Mouse (Mus musculus) E14TG2a.4 (cell line): ENCODE results near the gene Ninj1.

Experiments
- CTCF ChIP-seq: conservative IDR thresholded peaks from 2 replicates; pipeline ENCODE4 v1.5.1; 2014; ENCODE audit warnings: low read length
- NANOG ChIP-seq: IDR thresholded peaks from 2 replicates; pipeline ENCODE4 v1.6.1; 2014; ENCODE audit warnings: borderline replicate concordance, low read length, mixed read lengths
- POU5F1 ChIP-seq: IDR thresholded peaks from 2 replicates; pipeline ENCODE4 v1.6.1; 2014; ENCODE audit warnings: low read length, borderline replicate concordance

- TF ChIP-seq CTCF, result no peak
- no peak for TF ChIP-seq NANOG
- no peak for TF ChIP-seq POU5F1
These were observed 5.0 kb downstream of the Ninj1 start for GRCm38 (mm10) chr13:49192156-49192855.
